Mouse (Mus musculus): ENCODE measurements at regions not wholly inside any gene's neighbourhood (a gene's known extent, or its start where the extent isn't known, plus 50 kb on each side); places are given as distances from the start of the nearest gene placed in this dataset.
A peak's percentile ranks its signal among the peaks of the same experiment; 100 is the strongest.
"Not testable (repeated sequence)": the region's sequence is repeated elsewhere in the genome, so short reads cannot be mapped to it uniquely, and the experiment has no call there.

- no peak for DNase-seq (ENCODE audit: low spot score in 2 of 2)
Observed at GRCm38 (mm10) chr1:59403831-59404547, 78.2 kb upstream of the Fzd7 start.

- peak; percentile 18 to 63 for DNase-seq (ENCODE audit: low spot score in 2 of 2)
Observed at GRCm38 (mm10) chr1:59405370-59405769, 76.9 kb upstream of the Fzd7 start.

- DNase-seq (ENCODE audit: low spot score in 2 of 2) = no peak
Observed at GRCm38 (mm10) chr1:59406741-59407306, 75.4 kb upstream of the Fzd7 start.

GRCm38 (mm10) chr1:59409585-59410160 is 72.6 kb upstream of the Fzd7 start:
- peak; percentile 29 to 60 for DNase-seq (ENCODE audit: low spot score in 2 of 2)

GRCm38 (mm10) chr1:59413264-59413663 is 69.0 kb upstream of the Fzd7 start:
- DNase-seq (ENCODE audit: low spot score in 2 of 2) = no peak

GRCm38 (mm10) chr1:59414401-59415210 is 67.6 kb upstream of the Fzd7 start:
- no peak for DNase-seq (ENCODE audit: low spot score in 2 of 2)

GRCm38 (mm10) chr1:59415733-59416312 is 66.4 kb upstream of the Fzd7 start:
- DNase-seq (ENCODE audit: low spot score in 2 of 2) = peak; percentile 11 to 31

GRCm38 (mm10) chr1:59417317-59417716 is 64.9 kb upstream of the Fzd7 start:
- DNase-seq (ENCODE audit: low spot score in 2 of 2) = no peak

GRCm38 (mm10) chr1:59417962-59418361 is 64.3 kb upstream of the Fzd7 start:
- DNase-seq (ENCODE audit: low spot score in 2 of 2) = no peak

GRCm38 (mm10) chr1:59418748-59419147 is 63.5 kb upstream of the Fzd7 start:
- no peak for DNase-seq (ENCODE audit: low spot score in 2 of 2)

- no peak for DNase-seq (ENCODE audit: low spot score in 2 of 2)
Observed at GRCm38 (mm10) chr1:59422981-59423941, 59.0 kb upstream of the Fzd7 start.

GRCm38 (mm10) chr1:59425771-59426170 is 56.5 kb upstream of the Fzd7 start:
- not testable (repeated sequence) for DNase-seq (ENCODE audit: low spot score in 2 of 2)

- DNase-seq (ENCODE audit: low spot score in 2 of 2) = no peak
Observed at GRCm38 (mm10) chr1:59426346-59427203, 55.6 kb upstream of the Fzd7 start.

GRCm38 (mm10) chr1:59427204-59427557 is 55.0 kb upstream of the Fzd7 start:
- DNase-seq (ENCODE audit: low spot score in 2 of 2) = no peak

GRCm38 (mm10) chr1:59429289-59429688 is 52.9 kb upstream of the Fzd7 start:
- DNase-seq (ENCODE audit: low spot score in 2 of 2) = no peak

- no peak for DNase-seq (ENCODE audit: low spot score in 2 of 2)
Observed at GRCm38 (mm10) chr1:59430234-59430633, 52.0 kb upstream of the Fzd7 start.

- no peak for DNase-seq (ENCODE audit: low spot score in 2 of 2)
Observed at GRCm38 (mm10) chr1:59430886-59431486, 51.2 kb upstream of the Fzd7 start.
